Mouse (Mus musculus): ENCODE results near the gene Plcd4.
"Not testable (repeated sequence)": the region's sequence is repeated elsewhere in the genome, so short reads cannot be mapped to it uniquely, and the experiment has no call there.

Plcd4 gene

DNA sequence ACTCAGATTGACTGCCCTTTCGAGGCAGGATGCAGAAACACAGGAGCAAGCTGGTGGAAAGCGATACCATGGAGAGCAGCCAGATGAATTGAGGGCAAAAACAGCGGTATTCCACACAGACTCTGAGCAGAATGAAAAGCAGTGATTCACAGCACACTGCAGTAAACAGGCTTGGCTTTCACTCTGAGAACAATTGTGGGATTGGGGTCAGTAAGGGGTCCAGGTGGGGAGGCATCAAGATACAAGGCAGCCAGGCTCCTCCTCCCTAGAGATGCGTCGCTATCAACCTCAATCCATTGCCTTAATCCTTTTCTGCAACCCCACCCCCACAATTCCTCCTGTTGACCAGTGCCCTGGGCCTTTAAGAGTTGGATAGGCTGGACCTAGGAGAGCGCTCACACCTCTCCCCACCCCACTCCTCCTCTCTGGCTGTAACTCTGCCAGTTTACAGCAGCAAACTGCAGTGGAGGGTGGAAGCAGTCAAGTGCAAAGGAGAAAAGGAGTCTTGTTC lies at the start of gene Plcd4:
Gene Plcd4 (plus strand): TSS at position 438 of the 511 bp plus-strand sequence.
- DNase-seq (ENCODE audit: low read depth in 1 of 2, low spot score in 2 of 2): no peak

DNA sequence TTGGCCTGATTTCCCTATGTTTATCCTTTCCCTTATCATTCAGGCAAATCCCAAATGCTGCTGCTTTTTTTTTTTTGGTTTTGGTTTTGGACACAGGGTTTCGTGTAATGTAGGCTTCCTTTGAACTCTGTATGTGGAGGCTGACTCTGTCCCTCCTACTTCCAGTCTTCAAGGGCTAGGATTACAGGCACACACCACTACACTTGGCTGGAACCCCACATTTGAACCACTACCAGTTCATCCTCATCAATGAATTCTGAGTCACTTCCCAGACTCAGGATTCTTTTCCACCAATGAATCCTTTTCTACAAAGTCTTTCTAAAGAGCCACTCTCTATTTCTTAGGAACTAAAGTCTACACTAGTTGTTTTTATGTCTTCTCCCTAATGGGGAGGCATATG lies 41.6 kb upstream of the Plcd4 start:
- no peak for DNase-seq (ENCODE audit: low read depth in 1 of 2, low spot score in 2 of 2)

DNA sequence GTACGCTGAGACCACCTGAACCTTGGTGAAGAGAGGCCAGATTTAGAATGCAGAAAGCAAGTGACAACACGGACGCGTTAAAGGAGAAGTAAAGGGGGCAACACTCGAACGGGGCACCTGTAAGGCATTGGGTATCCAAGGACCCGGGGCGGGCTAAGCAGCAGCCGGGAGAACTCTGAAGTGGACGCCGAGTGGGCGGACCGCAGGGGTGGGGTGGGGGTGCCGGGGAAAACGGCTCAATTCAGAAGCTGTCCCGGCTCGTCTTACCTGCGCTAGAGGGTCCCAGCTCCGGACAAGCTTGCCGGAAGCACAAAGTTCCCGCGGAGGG lies 37.3 kb upstream of the Plcd4 start:
- no peak for DNase-seq (ENCODE audit: low read depth in 1 of 2, low spot score in 2 of 2)

DNA sequence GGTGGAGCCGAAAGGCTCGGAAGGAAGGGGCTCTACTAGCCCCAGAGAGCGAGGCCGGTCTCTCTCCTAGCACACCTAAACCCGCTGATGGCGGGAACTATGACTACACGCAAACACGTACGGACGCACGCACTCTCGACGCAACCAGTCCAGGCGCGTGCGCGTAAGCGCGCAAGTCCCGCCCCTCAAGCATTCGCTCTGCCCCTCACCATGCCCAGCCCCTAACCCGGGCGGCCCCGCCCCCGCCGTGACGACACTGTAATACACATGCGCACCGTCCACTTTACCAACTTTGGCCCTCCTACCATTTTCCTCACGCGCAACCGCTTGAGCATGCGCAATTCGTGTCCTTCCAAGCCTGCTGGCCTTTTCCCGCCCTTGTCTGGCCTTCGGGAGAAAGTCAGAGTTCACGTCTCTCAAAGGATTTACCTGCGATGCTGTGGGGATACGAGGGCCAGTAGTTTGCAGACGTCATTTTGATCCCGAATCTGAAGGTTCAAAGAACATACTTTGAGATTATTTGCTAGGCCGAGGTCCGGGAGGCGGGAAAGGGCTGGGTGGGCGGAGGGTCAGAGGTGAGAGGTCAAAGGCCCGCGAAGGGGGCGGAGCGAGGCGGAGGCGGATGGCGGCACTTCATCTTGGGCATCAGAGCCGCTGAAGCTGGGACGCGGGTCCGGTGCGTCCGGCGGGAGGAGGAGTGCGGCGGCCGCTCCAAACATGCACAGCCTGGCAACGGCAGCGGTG lies 36.8 kb upstream of the Plcd4 start, which contains the start of gene Cnot9:
Gene Cnot9 (plus strand): TSS at position 338 of the 744 bp plus-strand sequence.
- peak; percentile 99 to 100 for DNase-seq (ENCODE audit: low read depth in 1 of 2, low spot score in 2 of 2)

DNA sequence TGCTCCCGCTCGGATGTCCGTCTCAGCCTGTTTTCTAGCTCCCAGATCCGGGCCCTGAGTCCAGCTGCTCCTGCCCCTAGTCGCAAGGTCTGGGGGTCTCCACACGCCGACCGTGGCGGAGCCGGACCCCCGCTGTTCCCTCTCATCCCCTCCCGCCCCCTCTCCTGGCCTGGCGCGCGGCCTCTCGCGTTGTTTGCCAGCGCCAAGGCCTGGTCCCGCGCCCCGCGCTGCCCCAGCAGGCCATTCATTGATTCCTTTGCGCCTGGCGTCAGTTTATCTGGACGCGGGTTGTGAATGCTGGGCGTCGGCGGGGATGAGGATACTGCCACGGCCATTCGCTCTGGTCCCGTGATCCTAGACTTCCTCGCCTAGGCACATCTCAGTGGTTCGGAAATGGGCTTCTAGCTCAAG lies 36.2 kb upstream of the Plcd4 start:
- DNase-seq (ENCODE audit: low read depth in 1 of 2, low spot score in 2 of 2): peak in 1 of 2 experiments; percentile 6

DNA sequence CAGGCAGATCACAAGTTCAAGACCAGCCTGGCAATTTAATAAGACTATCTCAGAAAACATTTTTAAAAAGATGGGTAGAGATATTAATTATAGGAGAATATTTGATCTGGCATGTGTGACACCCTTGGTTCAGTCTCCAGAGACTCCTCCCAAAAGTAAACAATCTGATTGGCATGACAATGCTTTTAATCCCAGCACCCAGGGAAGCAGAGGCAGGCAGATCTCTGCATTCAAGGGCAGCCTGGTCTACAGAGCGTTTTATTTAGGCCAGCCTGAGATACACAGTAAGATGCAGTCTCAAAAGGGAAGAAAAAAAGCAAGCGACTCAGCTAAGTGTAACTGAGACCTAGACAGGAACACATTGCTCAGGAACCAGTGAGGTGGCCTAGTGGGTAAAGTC lies 34.9 kb upstream of the Plcd4 start:
- no peak for DNase-seq (ENCODE audit: low read depth in 1 of 2, low spot score in 2 of 2)

DNA sequence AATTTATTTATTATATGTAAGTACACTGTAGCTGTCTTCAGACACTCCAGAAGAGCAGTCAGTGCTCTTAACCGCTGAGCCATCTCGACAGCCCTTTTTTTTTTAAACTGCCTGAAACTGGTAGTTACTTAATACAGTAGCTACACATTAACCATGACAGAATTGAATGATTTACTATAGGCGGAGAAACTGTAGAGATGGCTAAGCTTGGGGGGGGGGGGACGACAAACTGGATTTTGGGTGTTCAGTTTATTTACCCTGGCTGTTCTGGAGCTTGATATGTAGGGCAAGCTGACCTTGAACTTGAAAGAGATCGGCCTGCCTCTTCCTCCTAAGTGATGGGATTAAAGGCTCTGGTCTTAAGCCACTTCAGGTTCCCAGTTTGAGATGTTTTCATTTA lies 31.4 kb upstream of the Plcd4 start:
- DNase-seq (ENCODE audit: low read depth in 1 of 2, low spot score in 2 of 2): no peak

DNA sequence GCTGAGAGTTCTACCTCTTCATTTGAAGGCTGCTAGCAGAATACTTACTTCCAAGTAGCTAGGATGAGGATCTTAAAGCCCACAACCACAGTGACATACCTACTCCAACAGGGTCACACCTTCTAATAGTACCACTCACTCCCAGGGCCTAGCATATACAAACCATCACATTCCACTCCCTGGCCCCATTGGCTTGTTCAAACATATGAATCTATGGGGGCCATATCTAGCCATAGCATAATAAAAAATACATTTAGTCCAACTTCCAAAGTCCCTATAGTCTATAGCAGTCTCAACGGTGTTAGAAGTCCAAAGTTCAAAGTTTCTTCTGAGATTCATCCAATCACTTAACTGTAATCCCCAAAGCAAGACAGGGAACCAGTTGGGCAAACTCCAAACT lies 29.7 kb upstream of the Plcd4 start:
- DNase-seq (ENCODE audit: low read depth in 1 of 2, low spot score in 2 of 2): not testable (repeated sequence)

DNA sequence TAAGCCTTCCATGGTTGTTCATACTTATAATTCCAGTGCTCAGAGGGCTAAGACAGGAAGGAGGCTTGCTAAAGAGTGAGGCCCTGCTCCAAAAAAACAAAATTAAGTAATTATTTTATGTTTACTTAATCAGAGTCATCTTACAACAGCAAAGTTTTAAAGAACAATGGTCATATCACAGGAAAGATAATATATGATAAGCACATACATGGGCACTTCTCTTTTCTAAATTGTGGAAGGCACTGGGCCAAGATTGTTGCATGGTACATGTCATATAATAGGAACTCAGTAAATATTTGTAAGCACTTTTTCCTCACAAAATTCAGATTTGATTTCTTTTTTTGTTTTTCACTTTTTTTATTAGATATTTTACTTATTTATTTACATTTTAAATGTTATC lies 22.8 kb upstream of the Plcd4 start:
- no peak for DNase-seq (ENCODE audit: low read depth in 1 of 2, low spot score in 2 of 2)

DNA sequence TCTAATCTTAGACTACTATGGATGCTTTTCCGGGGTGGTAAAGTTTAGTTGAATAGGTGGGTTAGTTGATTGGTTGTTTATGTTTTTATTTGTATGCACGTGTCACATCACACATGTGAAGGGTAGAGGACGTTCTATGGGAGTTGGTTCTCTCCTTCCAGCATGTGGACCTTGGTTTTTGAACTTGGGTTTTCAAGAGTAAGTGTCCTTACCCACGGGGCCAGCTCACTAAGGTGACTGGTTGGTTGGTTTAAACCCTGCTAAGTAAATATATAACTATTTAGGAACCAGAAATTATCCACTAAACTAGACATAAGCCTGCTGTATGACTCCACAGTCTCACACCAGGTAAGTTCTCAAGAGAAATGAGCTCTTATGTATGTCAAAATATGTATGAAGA lies 17.9 kb upstream of the Plcd4 start:
- no peak for DNase-seq (ENCODE audit: low read depth in 1 of 2, low spot score in 2 of 2)

DNA sequence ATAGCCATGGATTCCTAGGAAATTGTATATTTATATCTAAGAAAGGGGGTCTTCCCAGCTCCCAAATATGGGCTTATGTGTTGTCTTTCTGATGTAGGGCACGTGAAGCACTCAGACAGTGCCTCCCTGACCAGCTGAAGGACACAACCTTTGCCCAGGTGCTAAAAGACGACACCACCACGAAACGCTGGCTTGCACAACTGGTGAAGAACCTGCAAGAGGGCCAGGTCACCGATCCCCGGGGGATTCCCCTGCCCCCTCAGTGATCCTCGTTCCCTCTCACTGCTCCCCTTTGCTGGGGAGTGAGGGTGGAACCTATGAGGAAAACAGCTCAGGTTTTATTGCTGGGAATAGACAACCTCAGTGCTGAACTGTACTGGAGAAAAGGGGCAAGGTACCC lies 14.1 kb upstream of the Plcd4 start:
- DNase-seq (ENCODE audit: low read depth in 1 of 2, low spot score in 2 of 2): no peak

DNA sequence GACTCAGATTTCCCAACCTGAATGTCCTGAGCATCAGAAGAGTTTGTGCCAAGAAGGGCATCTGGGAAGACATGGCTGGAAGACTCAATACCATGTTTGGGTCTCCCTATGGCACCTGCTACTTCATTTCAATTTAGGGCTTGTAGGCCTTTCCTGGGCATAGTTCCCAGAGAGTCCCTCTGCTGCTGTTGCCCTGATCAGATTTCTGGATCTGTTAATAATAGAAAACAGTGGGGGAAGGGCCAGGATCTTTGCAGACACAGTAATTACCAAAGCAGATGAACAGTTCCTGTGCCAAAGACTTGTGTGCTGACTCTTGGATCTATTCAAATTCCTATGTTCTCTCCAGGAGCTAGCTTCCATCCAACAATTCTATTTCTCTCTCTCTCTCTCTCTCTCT lies 4.0 kb upstream of the Plcd4 start:
- no peak for DNase-seq (ENCODE audit: low read depth in 1 of 2, low spot score in 2 of 2)

DNA sequence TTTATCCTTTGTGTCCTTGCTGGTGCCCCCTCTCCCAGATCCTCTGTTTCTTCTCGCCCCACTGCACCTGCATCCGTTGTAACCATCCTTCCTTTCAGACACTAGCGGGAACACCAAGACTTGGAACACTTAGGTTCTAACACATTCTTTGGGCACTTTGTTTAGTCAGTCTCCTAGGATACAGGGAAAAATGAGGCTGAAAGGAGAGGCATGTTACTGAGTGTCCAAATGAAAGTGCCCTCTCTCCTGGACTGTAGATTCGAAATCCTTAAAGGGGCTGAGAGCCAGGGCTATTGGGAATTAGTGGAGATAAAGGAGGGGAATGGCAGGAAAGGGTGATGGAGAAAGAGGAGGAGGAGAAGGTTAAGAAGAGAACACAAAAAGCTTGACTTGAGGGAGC lies 1.5 kb downstream of the Plcd4 start, which contains the start of gene Usp37:
Gene Usp37 (minus strand): TSS at position 101 of the 400 bp plus-strand sequence.
- no peak for DNase-seq (ENCODE audit: low read depth in 1 of 2, low spot score in 2 of 2)

DNA sequence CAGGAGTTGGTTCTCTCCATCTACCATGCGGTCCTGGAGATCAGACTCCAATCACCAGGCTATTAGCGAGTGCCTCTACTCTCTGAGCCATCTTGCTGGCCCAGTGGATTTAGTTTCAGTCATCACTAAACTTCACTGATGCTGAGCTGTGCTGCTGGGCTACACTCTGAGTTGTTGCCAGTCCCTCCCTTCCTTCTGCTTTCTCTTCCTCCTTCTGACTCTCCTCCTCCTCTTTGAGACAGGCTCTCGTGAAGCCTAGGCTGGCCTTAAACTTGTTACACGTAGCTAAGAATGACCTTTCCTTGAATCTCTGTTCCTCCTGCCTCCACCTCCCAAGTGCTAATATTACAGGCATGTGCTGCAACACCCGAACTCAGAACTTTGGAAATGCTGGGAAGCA lies 16.4 kb downstream of the Plcd4 start:
- no peak for DNase-seq (ENCODE audit: low read depth in 1 of 2, low spot score in 2 of 2)

DNA sequence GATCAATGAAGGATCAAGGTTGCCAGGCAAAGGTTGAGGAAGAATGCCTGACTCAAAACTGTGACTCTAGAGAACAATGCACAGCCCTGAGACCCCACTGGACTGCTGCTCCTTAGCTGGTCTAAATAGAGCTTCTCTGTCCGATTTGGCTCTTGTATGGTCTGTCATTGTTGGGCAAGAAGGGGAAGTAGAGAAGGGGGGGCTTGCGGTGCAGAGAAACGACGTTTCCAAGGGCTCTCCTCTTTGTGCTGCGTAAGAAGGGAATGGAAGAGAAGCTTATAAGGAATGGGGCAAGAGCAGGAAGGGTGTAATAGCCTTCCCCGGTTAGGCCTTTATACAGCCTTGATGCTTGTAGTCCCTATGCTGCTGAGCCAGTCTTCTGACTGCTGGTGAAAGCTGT lies 23.1 kb downstream of the Plcd4 start:
- no peak for DNase-seq (ENCODE audit: low read depth in 1 of 2, low spot score in 2 of 2)

DNA sequence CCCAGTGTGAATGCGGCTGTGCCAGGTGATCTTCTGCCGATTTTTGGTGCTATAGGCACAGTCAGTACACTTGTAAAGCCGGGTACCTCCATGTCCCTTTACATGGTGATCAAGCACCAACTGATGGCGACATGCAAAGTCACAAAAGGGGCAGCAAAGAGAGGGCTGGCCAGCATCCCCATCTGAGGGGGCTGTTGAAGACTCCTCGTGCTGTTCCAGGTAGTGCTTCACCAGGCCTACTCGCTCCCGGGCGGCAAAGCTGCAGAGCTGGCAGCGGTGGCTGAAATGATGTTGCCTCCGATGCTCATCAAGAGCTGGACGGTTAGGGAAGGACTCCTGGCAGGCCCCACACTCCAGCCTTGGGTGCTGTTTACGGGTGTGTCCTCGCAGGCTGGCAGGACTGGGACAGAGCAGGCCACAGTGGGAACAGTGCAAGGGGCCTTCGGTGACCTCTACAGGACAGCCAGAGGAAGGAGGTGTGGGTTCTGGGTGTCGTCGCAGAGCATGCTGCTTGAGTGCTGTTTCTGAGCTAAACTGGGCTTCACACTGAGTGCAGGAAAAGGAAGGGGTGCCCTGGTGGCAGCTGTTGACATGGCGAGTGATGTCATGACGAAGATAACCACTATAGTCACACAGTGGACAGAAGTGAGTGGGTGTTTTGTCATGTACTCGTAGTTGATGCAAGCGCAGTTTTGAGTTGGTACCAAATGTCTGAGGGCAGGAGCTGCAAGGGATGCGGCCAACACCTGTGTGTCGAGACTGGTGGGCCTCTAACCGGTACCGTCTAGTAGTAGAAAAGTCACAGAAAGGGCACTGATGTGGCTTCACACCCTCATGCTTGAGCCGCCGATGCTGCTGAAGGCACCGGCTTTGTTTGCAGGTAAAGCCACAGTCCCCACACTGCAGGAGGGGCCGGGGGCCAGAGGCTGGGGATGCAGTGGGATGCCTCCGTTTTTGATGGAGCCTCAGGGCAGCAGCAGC lies 27.3 kb downstream of the Plcd4 start:
- no peak for DNase-seq (ENCODE audit: low read depth in 1 of 2, low spot score in 2 of 2)

DNA sequence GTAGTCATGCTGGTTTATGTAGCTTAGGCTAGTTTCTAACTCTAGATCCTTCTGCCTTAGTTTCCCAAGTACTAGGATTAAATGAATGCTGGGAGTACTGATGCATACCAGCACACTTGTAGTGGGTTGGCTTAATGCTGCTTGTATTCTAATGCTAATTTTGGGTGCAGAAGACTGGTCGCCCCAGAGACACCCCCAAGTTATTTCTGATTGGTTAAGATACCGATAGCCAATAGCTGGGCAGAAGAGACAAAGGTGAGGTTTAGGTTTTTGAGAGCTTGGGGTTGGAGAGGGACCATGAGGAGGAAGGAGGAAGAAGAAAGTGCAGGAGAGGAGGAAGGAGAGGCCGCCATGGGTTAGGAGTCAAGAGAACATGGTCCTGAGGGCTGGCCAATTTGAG lies 39.9 kb downstream of the Plcd4 start:
- DNase-seq (ENCODE audit: low read depth in 1 of 2, low spot score in 2 of 2): no peak

DNA sequence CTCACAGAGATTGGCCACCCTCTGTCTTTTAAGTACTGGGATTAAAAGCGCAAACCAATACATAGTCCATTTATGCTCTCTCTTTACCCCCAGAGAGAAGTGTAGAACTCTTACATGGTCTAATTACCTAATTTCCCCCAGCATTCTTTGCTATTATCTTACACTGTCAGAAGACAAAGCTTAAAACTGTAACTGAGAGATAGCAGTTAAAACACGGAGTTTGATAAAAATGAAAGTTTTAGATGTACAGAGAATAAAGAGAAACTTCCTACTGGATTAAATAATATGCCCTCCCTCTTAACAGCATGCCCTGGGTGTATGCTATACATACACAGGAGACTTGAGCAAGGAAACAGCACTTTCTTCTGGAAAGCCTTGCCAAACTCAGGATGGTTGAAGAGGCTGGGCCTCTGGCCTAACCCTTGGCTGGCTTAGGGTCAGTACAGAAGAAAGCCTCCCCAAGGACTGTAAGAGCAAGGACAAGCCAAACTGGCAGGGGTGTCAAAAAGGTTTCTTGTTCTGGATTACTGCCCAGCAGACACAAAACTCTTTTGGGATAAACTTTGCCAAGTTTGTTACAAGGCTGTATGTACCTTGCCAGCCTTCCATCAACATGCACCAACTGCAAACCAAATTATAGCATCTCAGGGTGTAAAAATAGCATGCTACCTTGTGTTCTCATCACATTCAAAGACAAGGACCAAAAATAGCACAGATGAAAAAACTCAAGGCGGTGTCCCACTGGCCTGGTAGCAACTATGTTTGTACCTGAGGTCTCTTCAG lies 42.1 kb downstream of the Plcd4 start:
- DNase-seq (ENCODE audit: low read depth in 1 of 2, low spot score in 2 of 2): no peak

DNA sequence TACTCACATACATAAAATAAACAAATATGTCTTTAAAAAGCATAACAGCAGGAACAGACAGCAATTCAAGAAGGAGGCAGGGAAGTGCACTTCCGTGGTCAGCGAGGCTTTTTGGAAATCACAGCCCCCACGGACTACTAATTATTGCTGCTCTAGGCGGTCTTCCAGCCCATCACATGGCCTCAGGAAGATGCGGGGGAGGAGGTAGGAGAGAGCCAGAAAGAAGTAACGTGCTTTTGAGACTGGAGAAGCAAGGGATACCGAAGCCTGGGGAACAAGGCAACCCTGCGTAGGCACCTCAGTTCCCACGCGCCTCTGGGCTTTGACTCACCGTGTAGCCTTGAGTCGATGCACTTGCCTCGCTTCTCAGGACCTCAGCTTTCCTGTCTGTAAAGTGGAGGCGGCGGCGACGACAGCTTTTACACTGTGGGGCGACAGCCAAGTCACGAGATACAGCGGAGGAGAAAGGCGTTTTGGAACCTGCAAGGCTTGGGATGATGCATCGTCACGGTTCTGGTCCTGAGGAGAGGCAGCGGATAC lies 44.6 kb downstream of the Plcd4 start:
- no peak for DNase-seq (ENCODE audit: low read depth in 1 of 2, low spot score in 2 of 2)

DNA sequence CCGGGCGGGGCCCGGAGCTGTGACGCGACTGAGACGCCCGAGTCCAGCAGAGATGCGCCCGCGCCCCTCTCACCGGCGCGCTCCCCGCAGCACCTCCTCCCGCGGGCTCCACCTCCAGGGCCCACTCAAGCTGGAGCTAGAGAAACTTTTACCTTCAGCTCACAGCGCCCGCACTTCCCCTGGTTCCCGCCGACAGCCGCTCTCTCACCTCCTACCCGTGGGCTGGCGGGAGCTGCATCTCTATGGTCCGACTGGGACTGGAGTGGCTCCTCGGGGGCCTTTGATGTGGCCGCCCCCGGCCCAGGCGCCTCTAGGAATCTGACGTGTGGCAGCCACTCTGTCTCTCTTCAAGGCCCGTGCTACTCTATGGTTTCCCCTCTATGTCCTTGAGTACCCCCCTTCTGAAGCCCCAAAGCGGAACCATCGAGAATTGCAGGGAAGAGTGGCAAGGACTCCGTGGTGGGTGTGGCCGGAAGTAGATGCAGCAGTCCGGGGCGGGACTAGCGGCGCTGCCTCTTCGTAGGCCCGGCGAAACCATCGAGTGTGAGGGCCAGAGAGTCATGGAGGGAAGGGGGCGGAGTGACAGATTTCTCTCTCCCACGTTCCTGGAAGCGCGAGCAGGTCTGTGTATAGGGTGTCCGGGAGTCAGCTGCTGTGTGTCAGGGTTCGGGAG lies 45.2 kb downstream of the Plcd4 start, which contains the start of the genes Zfp142 and Bcs1l:
Gene Zfp142 (minus strand): TSS at position 474 of the 673 bp plus-strand sequence.
Gene Bcs1l (plus strand): TSS at position 517 of the 673 bp plus-strand sequence.
- peak; percentile 92 to 94 for DNase-seq (ENCODE audit: low read depth in 1 of 2, low spot score in 2 of 2)

Data from monocyte, adult 2 months (primary cell).